Mouse (Mus musculus): ENCODE results near the gene Olfr1018.

The Olfr1018 gene

DNA sequence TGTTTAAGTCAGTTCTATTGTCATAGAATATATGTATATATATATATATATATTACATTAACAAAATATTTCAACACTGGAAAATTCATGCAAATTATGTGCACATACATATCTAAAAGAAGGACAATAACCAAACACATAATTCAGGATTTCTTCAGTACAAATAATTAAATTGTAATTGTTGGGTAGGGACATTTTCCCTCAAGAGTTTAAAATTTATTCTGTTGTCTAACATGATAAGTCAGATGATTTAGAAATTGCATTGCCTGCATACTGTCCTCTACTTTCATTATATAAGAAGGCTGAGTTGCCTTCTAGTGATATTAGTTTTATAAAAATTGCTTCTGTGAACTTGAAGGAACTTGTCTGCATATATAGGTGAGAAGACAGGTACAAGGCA is at the start of gene Olfr1018:
TSS of gene Olfr1018 (plus strand) at position 301 of the 400 bp plus-strand sequence.
- no peak for DNase-seq (ENCODE audit: low spot score in 2 of 2)

GRCm38 (mm10) chr2:85772413-85772812 is 45.9 kb upstream of the Olfr1018 start, which contains the start of gene Olfr1014:
Olfr1014 (plus strand) TSS chr2:85772713.
- no peak for DNase-seq (ENCODE audit: low spot score in 2 of 2)

- no peak for DNase-seq (ENCODE audit: low spot score in 2 of 2)
These were observed 36.6 kb upstream of the Olfr1018 start, which contains the start of gene Olfr1015 for GRCm38 (mm10) chr2:85781717-85782116. Olfr1015 (plus strand) TSS chr2:85782017.

- DNase-seq (ENCODE audit: low spot score in 2 of 2): no peak
These were observed 25.9 kb upstream of the Olfr1018 start for GRCm38 (mm10) chr2:85792331-85792730.

- DNase-seq (ENCODE audit: low spot score in 2 of 2): no peak
These were observed 15.8 kb upstream of the Olfr1018 start, which contains the start of gene Olfr1016 for GRCm38 (mm10) chr2:85802444-85802843. Olfr1016 (minus strand) TSS chr2:85802544.

DNA sequence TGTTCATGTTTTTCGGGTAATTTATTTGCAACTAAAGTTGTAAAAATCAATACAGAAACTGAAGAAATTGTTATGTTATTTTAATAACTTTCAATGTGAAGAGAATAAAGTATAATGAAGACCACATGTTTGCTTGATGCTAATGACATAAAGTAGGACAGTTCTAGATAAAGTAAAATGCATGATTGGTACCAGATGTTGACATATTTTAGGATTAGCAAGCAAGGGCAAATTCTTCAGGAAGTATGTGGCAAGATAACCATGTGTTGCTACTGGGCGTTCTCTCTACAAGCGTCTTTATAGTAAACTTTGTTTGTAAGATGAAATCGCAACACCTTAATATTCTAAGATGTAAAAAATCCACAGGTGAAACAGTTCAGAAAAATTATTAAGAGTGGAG is 13.8 kb upstream of the Olfr1018 start:
- no peak for DNase-seq (ENCODE audit: low spot score in 2 of 2)

GRCm38 (mm10) chr2:85845383-85845782 is 27.1 kb downstream of the Olfr1018 start, which contains the start of gene Olfr1019:
Olfr1019 (minus strand) TSS chr2:85845483.
- DNase-seq (ENCODE audit: low spot score in 2 of 2): no peak

DNA sequence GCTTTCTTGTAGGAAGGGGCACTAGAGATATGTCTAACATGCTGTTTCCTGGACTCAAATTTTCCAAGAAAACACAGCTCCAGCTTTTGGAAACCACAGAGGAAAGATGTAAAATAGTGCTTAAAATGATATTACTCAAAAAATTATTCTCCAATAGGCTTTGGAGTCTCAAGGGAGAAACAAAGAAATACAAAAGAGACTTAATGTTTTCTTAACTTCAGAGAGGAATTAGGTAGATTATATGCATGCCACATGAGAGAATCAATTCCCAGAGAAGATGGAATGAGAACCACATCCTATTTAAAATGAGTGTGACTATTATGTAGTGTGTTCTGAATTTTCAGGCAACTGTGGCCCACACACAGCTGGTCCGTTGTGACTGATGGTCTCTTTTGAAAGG is 28.5 kb downstream of the Olfr1018 start, which contains the start of gene Olfr1020:
TSS of gene Olfr1020 (plus strand) at position 301 of the 400 bp plus-strand sequence.
- DNase-seq (ENCODE audit: low spot score in 2 of 2): no peak

GRCm38 (mm10) chr2:85868294-85868693 is 50.0 kb downstream of the Olfr1018 start, which contains the start of gene Olfr1022:
Olfr1022 (plus strand) TSS chr2:85868594.
- DNase-seq (ENCODE audit: low spot score in 2 of 2): no peak

Data from right cerebral cortex, postnatal 10 days (tissue).